Mouse (Mus musculus) heart, embryonic 13.5 days (tissue): ENCODE results near the gene Nup210. TPM values are rescaled to one million over a fixed set of nuclear protein-coding genes. Genes with fewer than 3 reads are reported as not detected.

Experiments used
- ATAC-seq: fragments of 200-750 bp; cut with Nextera tagmentation; 2 replicates; pipeline ENCODE4 v1.8.0; 2017; ENCODE audit warnings: moderate TSS enrichment; ENCODE audit not compliant: insufficient number of reproducible peaks, low FRiP score, low TSS enrichment; ENCODE audit errors: extremely low read depth
- H3K27ac ChIP-seq: fragments of 300-500 bp; sonication (generic); replicated peaks from 2 replicates; pipeline ENCODE4 v1.5.1; 2015; ENCODE audit warnings: moderate library complexity, mild to moderate bottlenecking, inconsistent platforms
- H3K27me3 ChIP-seq: fragments of 300-500 bp; sonication (generic); replicated peaks from 2 replicates; pipeline ENCODE4 v1.6.1; 2015; ENCODE audit warnings: mild to moderate bottlenecking, inconsistent platforms
- H3K36me3 ChIP-seq: fragments of 300-500 bp; sonication (generic); 2 replicates; pipeline ENCODE4 v1.6.1; 2015; ENCODE audit warnings: mild to moderate bottlenecking, inconsistent platforms
- H3K4me1 ChIP-seq: fragments of 300-500 bp; sonication (generic); 2 replicates; pipeline ENCODE4 v1.6.1; 2015; ENCODE audit warnings: inconsistent platforms
- H3K4me2 ChIP-seq: fragments of 300-500 bp; sonication (generic); 2 replicates; pipeline ENCODE4 v1.6.1; 2015; ENCODE audit warnings: inconsistent platforms, mild to moderate bottlenecking, moderate library complexity
- H3K4me3 ChIP-seq: fragments of 300-500 bp; sonication (generic); 2 replicates; pipeline ENCODE4 v1.5.1; 2015; ENCODE audit warnings: moderate library complexity, mild to moderate bottlenecking, inconsistent platforms
- H3K9ac ChIP-seq: fragments of 300-500 bp; sonication (generic); 2 replicates; pipeline ENCODE4 v1.6.1; 2015; ENCODE audit warnings: inconsistent platforms, mild to moderate bottlenecking, moderate library complexity
- H3K9me3 ChIP-seq: fragments of 300-500 bp; sonication (generic); 2 replicates; pipeline ENCODE4 v1.6.1; 2016; ENCODE audit warnings: inconsistent platforms
- WGBS: fragments of 180-500 bp; shearing (Covaris S2); methylation state at CpG from one replicate; pipeline ENCODE4 v1.1.7; 2015; ENCODE audit warnings: mixed read lengths; 5-methylcytosine and 5-hydroxymethylcytosine counted together
- polyA plus RNA-seq: library from polyadenylated mRNA; unstranded; fragments of >200 nt; fragmentation: Nextera tagmentation; extraction: Ambion mirVana; gene quantifications from 2 replicates; pipeline ENCODE4 v1.2.1, GENCODE M21; 2015

Nup210 gene
- polyA plus RNA-seq, 1 experiment from 2014 or later = 7.6 TPM

- Histone ChIP-seq H3K27ac (no peak overlapping the region), H3K9ac (no peak overlapping the region), H3K27me3 (0 out of 2 replicates have a peak, but pooled peaks cover 6% of the 10 kb centered on the region), H3K4me1 (peaks cover 25% of the 10 kb centered on the region), H3K36me3 (peaks cover 16% of the 10 kb centered on the region), H3K9me3 (no peaks in the 10 kb centered on the region), H3K4me3 (no peak overlapping the region), H3K4me2 (no peak overlapping the region)
- WGBS = 39% methylated on average over 2 of the region's 2 CpGs
- peak; percentile 44; the same call in 1 of the 2 replicates for ATAC-seq
Observed at GRCm38 (mm10) chr6:91059711-91060110, 56.9 kb downstream of the Nup210 start.

GRCm38 (mm10) chr6:91057989-91058388, 58.6 kb downstream of the Nup210 start:
- Histone ChIP-seq H3K4me2 (no peak overlapping the region), H3K27ac (no peak overlapping the region), H3K4me1 (peaks cover 25% of the 10 kb centered on the region), H3K4me3 (no peak overlapping the region), H3K27me3 (peaks cover 11% of the 10 kb centered on the region), H3K9ac (no peak overlapping the region), H3K9me3 (no peaks in the 10 kb centered on the region), H3K36me3 (peaks cover 20% of the 10 kb centered on the region)
- 66% methylated on average over 2 of the region's 2 CpGs for WGBS
- ATAC-seq = no peak

DNA sequence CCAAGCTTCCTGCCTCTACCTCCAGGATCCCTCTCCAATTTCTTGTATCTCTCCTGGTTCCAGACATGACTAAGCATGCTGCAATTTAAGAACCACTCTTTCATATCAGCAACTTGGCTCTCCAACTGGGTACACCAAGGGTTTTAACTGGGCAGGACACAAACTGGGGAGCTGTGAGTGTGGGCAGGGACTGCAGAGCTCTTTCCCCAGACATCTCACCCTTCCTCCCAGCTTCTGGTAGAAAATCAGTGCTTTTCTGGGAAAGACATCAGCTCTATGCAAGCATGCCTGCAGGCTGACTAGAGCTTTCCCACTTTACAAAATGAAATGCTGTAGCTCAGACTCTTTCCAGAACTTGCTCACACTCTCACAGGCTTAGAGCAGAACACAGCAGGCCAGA, 60.3 kb downstream of the Nup210 start:
- H3K4me3 ChIP-seq = no peak overlapping the region
- peaks cover 15% of the 10 kb centered on the region for H3K27me3 ChIP-seq
- H3K36me3 ChIP-seq = peaks cover 27% of the 10 kb centered on the region
- H3K4me1 ChIP-seq = peaks cover 25% of the 10 kb centered on the region
- no peak overlapping the region for H3K27ac ChIP-seq
- no peak overlapping the region for H3K4me2 ChIP-seq
- no peak for ATAC-seq
- H3K9me3 ChIP-seq = no peaks in the 10 kb centered on the region
- no peak overlapping the region for H3K9ac ChIP-seq

DNA sequence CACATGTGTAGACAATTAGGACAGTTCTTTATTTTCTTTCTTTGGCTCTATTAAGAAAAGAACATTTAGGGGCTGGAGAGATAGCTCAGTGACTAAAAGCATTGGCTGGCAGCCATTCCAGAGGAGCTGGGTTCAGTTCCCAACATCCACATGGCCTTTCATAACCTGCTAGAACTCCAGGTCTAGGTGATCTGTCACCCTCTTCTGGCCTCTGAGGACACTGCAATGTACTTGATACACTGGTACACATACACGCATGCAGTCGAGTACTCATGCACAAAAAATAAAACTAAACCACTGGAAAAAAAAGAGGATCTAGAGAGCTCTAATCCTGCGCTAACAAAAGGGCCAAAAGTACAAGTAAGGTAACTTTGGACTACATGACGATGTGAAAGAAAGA, 64.1 kb downstream of the Nup210 start:
- H3K9me3 ChIP-seq = no peaks in the 10 kb centered on the region
- H3K9ac ChIP-seq = no peak overlapping the region
- H3K4me1 ChIP-seq = peaks cover 24% of the 10 kb centered on the region
- WGBS = 92% methylated on average over 4 of the region's 4 CpGs
- no peak overlapping the region for H3K4me3 ChIP-seq
- ATAC-seq = no peak
- H3K27me3 ChIP-seq = peaks cover 23% of the 10 kb centered on the region
- H3K36me3 ChIP-seq = peaks cover 23% of the 10 kb centered on the region
- no peak overlapping the region for H3K4me2 ChIP-seq
- H3K27ac ChIP-seq = no peak overlapping the region

GRCm38 (mm10) chr6:91048019-91048418, 68.6 kb downstream of the Nup210 start:
- Histone ChIP-seq H3K4me2 (no peak overlapping the region), H3K36me3 (peaks cover 13% of the 10 kb centered on the region), H3K9ac (no peak overlapping the region), H3K27me3 (peaks cover 15% of the 10 kb centered on the region; the same call in 1 of the 2 replicates), H3K4me1 (peaks cover 54% of the 10 kb centered on the region), H3K27ac (no peak overlapping the region), H3K9me3 (no peaks in the 10 kb centered on the region), H3K4me3 (no peak overlapping the region)
- ATAC-seq = no peak
- WGBS = 53% methylated on average over 7 of the region's 7 CpGs

DNA sequence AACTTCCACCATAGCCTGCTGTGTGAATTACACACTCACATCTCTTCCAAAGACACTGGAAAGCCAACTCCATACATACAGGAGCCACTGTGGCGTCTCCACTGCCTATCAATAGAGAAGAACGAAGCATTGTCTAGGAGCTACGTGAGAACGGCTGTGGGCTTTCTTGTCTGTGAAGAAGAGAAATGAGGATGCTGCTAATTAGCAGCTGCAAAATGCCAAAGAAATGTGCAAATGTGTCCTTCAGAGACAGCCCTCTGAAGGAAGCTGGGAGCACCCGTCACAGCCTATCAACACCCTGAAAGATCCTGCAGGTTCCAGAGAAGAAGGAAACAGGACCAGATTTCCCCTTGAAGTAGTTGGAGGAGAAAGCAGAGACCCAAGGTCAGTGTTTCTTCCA, 69.2 kb downstream of the Nup210 start:
- H3K27ac ChIP-seq = no peak overlapping the region
- H3K27me3 ChIP-seq = peaks cover 15% of the 10 kb centered on the region; the same call in 1 of the 2 replicates
- H3K4me1 ChIP-seq = peaks cover 59% of the 10 kb centered on the region
- no peak overlapping the region for H3K4me2 ChIP-seq
- no peak overlapping the region for H3K9ac ChIP-seq
- ATAC-seq = no peak
- no peak overlapping the region for H3K4me3 ChIP-seq
- H3K9me3 ChIP-seq = no peaks in the 10 kb centered on the region
- WGBS = 80% methylated on average over 5 of the region's 5 CpGs
- H3K36me3 ChIP-seq = peaks cover 9% of the 10 kb centered on the region; the same call in 1 of the 2 replicates

DNA sequence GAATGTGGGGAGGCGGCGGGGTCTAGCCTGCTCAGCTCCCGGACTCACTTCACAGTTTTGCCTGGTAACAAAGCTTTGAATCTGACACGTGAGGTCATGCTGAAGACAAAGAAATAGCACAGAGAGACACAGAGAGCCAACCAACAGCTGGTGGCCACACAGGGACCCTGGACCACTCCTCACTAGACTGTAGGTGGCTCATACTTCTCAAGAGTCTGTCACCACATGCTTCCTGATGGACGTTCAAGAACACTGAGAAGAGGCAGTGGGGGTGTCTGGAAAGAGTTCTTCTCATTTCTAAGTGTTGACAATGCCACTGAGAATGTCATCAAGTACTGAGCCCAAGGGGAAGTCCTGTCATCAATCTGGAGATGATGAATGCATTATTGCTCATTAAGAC, 70.4 kb downstream of the Nup210 start:
- H3K36me3 ChIP-seq = 0 out of 2 replicates have a peak, but pooled peaks cover 3% of the 10 kb centered on the region
- H3K4me3 ChIP-seq = no peak overlapping the region
- H3K4me1 ChIP-seq = peaks cover 71% of the 10 kb centered on the region
- H3K27ac ChIP-seq = peak overlapping the region; percentile 91
- no peaks in the 10 kb centered on the region for H3K9me3 ChIP-seq
- peak; percentile 47; the same call in 1 of the 2 replicates for ATAC-seq
- 50% methylated on average over 5 of the region's 5 CpGs for WGBS
- peak overlapping the region; percentile 41 for H3K4me2 ChIP-seq
- H3K9ac ChIP-seq = no peak overlapping the region
- peaks cover 11% of the 10 kb centered on the region; the same call in 1 of the 2 replicates for H3K27me3 ChIP-seq

- peaks cover 12% of the 10 kb centered on the region; the same call in 1 of the 2 replicates for H3K27me3 ChIP-seq
- H3K4me1 ChIP-seq = peaks cover 79% of the 10 kb centered on the region
- H3K4me3 ChIP-seq = no peak overlapping the region
- H3K4me2 ChIP-seq = peak overlapping the region; percentile 41
- peak overlapping the region; percentile 59; the same call in 1 of the 2 replicates for H3K9ac ChIP-seq
- 28% methylated on average over 6 of the region's 6 CpGs for WGBS
- peak overlapping the region; percentile 91 for H3K27ac ChIP-seq
- H3K9me3 ChIP-seq = no peaks in the 10 kb centered on the region
- 0 out of 2 replicates have a peak, but pooled peaks cover 3% of the 10 kb centered on the region for H3K36me3 ChIP-seq
- no peak; the same call in 1 of the 2 replicates for ATAC-seq
Observed at GRCm38 (mm10) chr6:91044628-91045331, 71.8 kb downstream of the Nup210 start.

GRCm38 (mm10) chr6:91041287-91041686, 75.3 kb downstream of the Nup210 start:
- 36% methylated on average over 5 of the region's 5 CpGs for WGBS
- Histone ChIP-seq H3K9me3 (no peaks in the 10 kb centered on the region), H3K4me2 (peak overlapping the region; percentile 20), H3K36me3 (peaks cover 9% of the 10 kb centered on the region; the same call in 1 of the 2 replicates), H3K9ac (peak overlapping the region; percentile 3; the same call in 1 of the 2 replicates), H3K4me1 (peaks cover 58% of the 10 kb centered on the region), H3K4me3 (no peak overlapping the region), H3K27ac (peak overlapping the region; percentile 62; the same call in 1 of the 2 replicates), H3K27me3 (peaks cover 25% of the 10 kb centered on the region)
- no peak for ATAC-seq

DNA sequence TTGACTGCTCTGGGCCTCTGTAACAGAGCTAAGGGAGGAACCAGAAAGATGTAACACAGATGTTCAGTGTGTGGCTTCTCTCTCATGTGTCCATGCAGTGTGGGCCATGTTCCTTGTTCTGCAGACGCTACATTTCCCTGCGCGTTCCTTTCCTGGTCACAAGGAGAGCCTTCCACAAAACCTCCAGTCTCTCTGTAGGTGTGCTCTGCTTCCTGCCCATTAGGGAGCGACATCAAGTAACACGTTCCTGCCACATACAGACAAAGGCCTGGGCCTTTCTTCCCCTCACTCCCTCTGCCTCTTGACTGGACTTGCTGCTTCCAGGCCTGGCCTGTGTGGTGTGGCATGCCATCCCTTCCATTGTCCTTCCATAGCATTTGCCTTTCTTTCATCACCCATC, 88.4 kb downstream of the Nup210 start:
- ATAC-seq = no peak
- H3K9ac ChIP-seq = no peak overlapping the region
- peaks cover 23% of the 10 kb centered on the region for H3K36me3 ChIP-seq
- peaks cover 13% of the 10 kb centered on the region for H3K4me1 ChIP-seq
- no peak overlapping the region for H3K4me2 ChIP-seq
- no peak overlapping the region for H3K27ac ChIP-seq
- no peaks in the 10 kb centered on the region for H3K9me3 ChIP-seq
- 83% methylated on average over 5 of the region's 5 CpGs for WGBS
- no peak overlapping the region for H3K4me3 ChIP-seq
- no peaks in the 10 kb centered on the region for H3K27me3 ChIP-seq

- H3K4me1 ChIP-seq = peaks cover 9% of the 10 kb centered on the region; the same call in 1 of the 2 replicates
- H3K27ac ChIP-seq = no peak overlapping the region
- 73% methylated on average over 7 of the region's 7 CpGs for WGBS
- H3K27me3 ChIP-seq = no peaks in the 10 kb centered on the region
- peaks cover 7% of the 10 kb centered on the region for H3K36me3 ChIP-seq
- no peak overlapping the region for H3K9ac ChIP-seq
- no peak overlapping the region for H3K4me2 ChIP-seq
- ATAC-seq = no peak
- no peak overlapping the region for H3K4me3 ChIP-seq
- no peaks in the 10 kb centered on the region for H3K9me3 ChIP-seq
Observed at GRCm38 (mm10) chr6:91020810-91021209, 95.8 kb downstream of the Nup210 start.
